Mouse (Mus musculus) spleen, postnatal 4 days (tissue): ENCODE data around the gene Olfr16.

Experiments
- DNase-seq, 2 experiments: peaks; one replicate each; pipeline ENCODE4 v3.0.0; 2022; ENCODE audit warnings: low spot score in 2 of 2

The Olfr16 gene

DNA sequence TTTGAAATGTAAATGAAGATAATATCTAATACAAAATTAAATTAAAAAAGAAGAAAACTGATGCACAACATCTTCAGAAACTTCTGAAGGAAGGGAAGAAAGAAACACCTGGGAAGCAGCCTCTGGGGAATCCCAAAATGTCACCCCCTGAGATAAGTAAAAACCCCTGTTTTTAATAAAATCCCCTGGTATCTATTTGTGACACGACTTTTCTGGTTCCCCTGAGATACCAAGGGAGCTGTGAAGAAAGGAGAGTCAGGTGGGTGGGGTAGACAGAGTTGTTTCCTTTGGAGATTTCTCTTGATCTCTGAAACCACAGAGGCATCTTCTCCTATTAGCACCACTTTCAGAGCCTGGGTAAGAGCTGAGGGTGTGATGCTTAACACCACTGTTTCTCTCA is at the start of gene Olfr16:
Gene Olfr16 (plus strand): TSS at position 250 of the 400 bp plus-strand sequence.
- DNase-seq, result no peak

DNA sequence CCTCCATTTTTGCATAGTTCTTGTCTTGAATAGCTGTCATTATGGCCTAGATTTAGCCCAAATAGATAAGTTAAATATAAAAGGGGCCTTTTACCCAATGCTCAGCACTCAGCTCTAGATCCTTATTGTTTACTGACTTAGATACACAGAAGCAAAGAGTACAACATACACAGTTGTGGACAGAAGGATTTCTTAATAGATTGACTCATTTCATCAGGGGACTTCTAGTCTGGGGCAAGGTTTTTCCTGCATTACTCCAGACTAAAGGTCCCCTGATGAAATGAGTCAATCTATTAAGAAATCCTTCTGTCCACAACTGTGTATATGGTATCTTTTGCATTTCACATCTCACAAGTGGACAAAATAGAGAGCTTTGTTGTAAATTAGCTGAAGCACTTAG is 46.9 kb upstream of the Olfr16 start:
- no peak for DNase-seq

- DNase-seq, result no peak
Observed at GRCm38 (mm10) chr1:172917115-172917514, 33.1 kb upstream of the Olfr16 start.

GRCm38 (mm10) chr1:172918450-172918849 is 31.8 kb upstream of the Olfr16 start:
- DNase-seq, result no peak

- DNase-seq, result no peak
Observed at GRCm38 (mm10) chr1:172932197-172932596, 18.0 kb upstream of the Olfr16 start.

- DNase-seq, result no peak
Observed at GRCm38 (mm10) chr1:172951171-172951720, 1.0 kb downstream of the Olfr16 start.

- DNase-seq, result no peak
Observed at GRCm38 (mm10) chr1:172955376-172955775, 5.2 kb downstream of the Olfr16 start.

- no peak for DNase-seq
Observed at GRCm38 (mm10) chr1:172960452-172960851, 10.2 kb downstream of the Olfr16 start.

DNA sequence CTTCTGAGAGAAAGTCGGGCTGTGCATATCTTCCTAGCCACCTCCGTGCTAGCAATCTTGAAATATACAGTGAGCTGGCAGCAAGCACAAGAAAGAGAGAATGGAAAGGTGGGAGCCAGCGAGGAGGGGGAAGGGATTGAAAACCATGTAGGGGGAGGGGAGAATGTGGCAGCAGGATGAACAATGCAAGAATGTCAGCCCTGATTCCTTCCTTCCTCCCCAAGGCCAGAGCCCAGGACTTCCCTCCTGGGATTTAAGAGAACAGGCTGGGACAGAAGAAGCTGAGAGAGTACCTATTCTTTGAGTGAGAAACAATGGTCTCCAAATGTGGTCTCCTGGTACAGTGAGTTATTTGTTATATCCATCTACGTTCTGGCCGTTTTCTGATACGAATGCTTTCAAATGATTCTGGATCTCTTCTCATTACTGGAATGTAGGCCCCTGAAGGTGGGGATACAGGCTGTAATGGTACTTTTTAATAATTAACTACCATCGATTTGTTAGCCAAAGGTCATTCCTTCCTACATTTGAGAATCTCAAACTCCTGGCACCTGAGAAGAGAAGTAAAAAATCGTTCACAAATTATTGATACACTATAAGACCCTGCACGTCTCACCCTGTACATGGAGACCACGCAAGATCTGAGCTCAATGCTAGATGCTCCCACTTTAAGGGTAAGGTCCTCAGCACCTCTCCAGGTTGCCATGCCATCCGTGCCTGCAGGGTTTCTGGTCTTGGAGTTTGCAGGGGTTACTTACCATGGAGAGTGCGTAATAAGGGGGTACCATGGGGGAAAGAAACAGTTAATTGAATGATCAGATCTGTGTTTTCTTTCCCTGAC is 39.8 kb downstream of the Olfr16 start:
- DNase-seq, result no peak

GRCm38 (mm10) chr1:172990635-172991009 is 40.4 kb downstream of the Olfr16 start:
- DNase-seq, result no peak
